Mouse (Mus musculus): ENCODE measurements around the gene Jmjd7. TPM values are rescaled to one million over a fixed set of nuclear protein-coding genes. Genes with fewer than 3 reads are reported as not detected.
A peak's percentile ranks its signal among the peaks of the same experiment; 100 is the strongest.

The Jmjd7 gene
- total RNA-seq (2022): 1 to 10 TPM; 3.6 to 5.7 (median 4.2) TPM

DNA sequence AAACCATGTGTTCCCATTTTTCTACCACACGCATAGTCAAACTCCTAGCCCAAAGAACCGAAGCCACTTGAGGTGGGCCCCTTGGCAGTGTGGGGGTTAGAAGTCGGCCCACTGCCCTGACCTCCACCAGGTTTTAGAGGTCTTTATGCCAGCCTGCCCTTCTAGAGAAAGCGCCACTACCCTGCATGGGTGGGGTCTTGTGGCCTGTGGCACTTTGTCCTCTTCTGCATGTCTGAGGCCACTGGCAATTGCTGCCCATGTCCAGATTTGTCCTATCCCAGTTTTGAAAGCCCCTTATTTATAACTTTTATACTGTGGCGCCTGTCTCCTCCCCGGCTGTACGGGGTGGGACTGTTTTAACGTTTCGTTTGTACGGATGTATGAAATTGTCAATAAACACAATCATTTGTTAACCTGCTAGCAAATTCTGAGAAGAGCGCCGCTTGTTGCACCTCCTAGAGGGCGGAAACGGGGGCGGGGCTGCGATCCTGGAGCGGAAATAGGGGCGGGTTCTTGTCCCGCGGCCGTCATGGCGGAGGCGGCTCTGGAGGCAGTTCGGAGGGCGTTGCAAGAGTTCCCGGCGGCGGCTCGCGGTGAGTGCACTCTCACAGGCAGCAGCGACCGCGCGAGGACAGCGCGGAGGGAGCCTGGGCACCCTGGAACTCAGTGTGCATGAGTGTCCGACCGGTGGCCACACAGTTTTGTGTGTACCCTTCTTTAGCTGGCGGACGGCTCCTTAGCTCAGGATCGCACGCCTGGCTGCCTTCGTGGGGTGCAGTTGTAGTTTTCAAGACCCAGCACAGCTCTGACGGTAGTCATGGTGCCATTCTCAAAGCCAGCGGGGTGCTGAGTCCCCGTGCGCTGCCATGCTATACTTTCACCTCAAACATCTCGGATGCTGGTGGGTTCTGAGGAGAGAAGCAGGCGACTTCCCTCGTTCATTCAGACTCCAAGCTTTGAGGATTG is at the start of gene Jmjd7, which contains the start of gene Gm28042:
Jmjd7 (plus strand) TSS at position 500 of the 966 bp plus-strand sequence.
Gm28042 (plus strand) TSS at position 510 of the 966 bp plus-strand sequence.
- peak; percentile 77 to 83 for DNase-seq (ENCODE audit: low spot score in 2 of 2)

DNA sequence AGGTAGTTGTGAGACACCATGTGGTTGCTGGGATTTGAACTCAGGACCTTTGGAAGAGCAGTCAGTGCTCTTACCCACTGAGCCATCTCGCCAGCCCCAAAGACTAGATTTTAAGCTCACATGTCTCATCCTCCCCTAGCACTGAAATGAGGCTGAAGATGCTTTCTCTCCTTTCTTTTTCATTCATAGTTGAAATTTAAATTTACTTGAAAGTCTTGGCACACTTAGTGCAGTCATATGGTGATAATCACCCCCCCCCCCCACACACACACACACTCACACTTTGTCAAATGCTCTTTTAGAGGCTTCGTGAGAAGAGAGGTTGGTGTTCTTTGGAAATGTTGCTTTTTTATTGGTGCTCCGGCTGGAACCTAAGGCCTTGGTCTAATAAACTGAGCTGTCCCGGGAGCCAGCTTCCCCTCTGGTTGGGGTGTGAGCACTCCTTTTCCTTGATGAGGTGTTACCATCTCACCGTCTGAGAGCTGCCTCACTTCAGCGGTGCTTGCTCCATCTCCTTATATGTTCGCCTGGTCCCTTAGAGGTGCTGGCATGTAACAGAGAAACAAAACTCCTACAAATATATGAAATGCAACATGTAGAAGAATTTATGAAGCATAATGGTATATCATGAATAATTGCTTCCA is 46.8 kb upstream of the Jmjd7 start:
- DNase-seq (ENCODE audit: low spot score in 2 of 2): no peak

- DNase-seq (ENCODE audit: low spot score in 2 of 2): no peak
These were observed 45.7 kb upstream of the Jmjd7 start for GRCm38 (mm10) chr2:119981631-119982030.

- no peak for DNase-seq (ENCODE audit: low spot score in 2 of 2)
These were observed 41.4 kb upstream of the Jmjd7 start for GRCm38 (mm10) chr2:119985871-119986270.

- no peak for DNase-seq (ENCODE audit: low spot score in 2 of 2)
These were observed 40.9 kb upstream of the Jmjd7 start for GRCm38 (mm10) chr2:119986369-119986768.

DNA sequence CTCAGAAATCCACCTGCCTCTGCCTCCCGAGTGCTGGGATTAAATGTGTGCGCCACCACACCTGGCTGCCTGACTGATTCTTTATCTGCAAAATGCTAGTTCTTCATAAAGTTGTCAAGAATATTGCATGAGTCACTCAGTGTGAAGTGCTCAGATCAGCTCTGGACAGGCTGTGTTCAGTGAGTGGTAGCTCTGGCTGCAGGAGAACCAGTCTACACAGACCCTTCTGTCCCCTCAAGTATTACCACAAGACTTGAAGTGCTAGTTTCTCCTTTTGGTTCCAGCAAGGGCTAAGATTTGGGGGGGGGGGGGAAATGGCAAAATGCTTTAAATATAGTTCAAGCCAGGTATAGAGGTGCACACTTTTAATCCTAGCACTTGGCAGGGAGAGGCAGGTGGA is 39.8 kb upstream of the Jmjd7 start:
- no peak for DNase-seq (ENCODE audit: low spot score in 2 of 2)

- DNase-seq (ENCODE audit: low spot score in 2 of 2): no peak
These were observed 38.3 kb upstream of the Jmjd7 start for GRCm38 (mm10) chr2:119988952-119989351.

DNA sequence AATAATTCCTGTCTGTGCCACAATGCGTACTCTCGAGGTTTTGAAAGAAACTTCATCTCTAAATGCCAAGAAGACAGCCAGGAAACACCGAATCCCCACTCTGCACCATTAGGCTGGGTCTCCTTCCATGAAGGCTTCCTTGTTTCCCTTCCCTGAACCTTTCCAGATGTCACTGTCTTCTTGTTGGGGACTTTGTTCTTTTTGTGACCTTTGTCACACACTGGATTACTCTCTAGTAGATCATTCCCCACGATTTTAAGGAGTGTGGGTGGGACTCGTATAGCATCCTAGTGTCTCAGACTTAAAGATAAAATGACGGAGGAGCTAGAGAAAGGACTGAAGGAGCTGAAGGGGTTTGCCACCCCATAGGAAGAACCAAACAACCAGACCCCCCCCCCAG is 36.4 kb upstream of the Jmjd7 start:
- DNase-seq (ENCODE audit: low spot score in 2 of 2): no peak

DNA sequence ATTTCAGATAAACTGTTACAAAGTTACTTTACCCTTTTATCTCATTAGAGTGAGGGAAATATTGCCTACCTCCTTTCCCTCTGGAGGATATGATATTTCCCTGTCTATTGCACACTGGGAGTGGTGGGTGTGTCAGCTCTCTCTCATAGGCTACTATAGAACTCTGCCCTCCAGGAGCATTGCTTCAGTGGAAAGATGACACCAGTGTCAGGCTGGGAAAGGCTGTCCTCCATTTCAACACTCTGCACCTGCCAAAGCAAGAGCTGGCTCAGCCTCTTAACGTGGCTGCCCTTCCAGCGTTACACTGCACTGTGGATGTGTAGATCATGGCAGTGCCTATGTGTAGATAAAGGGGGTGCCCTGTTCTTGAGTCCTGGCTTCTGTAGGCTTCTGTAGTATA is 34.9 kb upstream of the Jmjd7 start:
- DNase-seq (ENCODE audit: low spot score in 2 of 2): no peak

- DNase-seq (ENCODE audit: low spot score in 2 of 2): no peak
These were observed 33.8 kb upstream of the Jmjd7 start for GRCm38 (mm10) chr2:119993515-119993914.

- DNase-seq (ENCODE audit: low spot score in 2 of 2): no peak
These were observed 32.4 kb upstream of the Jmjd7 start for GRCm38 (mm10) chr2:119994839-119995238.

DNA sequence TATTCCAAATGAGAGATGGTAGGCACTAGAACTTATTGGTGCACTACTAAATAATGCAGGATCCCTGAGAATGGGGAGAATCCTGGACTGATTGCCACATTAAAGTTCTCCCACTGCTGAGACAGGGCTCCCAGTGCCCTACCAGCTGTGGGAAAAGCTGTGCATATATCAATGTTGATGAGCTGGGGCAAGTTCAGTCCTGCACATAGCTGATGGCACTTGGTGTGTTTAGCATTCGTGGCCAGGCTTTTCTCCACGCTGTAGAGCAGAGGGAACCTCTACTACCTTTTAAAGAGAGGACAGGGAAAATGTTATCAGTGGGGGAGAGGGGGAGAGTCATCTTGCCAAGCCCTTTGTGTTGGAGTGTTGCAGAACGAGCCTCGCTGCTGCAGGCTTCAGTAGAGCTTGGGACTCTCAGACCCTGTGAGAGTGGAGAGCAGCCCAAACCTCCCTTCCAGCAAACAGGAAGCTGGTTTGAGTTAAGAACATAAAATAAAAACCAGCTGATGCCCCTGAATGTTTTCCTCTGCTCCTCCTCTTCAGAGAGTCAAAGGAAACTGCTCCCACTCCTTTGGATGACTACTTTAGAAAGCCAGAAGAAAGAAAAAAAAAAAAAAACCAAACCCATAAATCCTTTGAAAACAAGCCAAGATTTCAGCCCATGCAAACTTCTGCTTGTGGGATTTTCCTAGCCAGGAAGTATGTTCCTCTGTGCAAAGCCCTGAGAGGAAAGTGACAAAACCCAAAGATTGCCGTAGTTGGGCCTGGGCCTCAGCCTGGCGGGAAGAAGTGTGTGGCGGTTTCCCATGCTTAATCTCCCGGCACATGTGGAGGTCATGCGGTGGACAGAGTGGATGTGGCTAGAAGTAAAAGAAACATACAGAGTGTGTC is 31.6 kb upstream of the Jmjd7 start:
- DNase-seq (ENCODE audit: low spot score in 2 of 2): no peak

DNA sequence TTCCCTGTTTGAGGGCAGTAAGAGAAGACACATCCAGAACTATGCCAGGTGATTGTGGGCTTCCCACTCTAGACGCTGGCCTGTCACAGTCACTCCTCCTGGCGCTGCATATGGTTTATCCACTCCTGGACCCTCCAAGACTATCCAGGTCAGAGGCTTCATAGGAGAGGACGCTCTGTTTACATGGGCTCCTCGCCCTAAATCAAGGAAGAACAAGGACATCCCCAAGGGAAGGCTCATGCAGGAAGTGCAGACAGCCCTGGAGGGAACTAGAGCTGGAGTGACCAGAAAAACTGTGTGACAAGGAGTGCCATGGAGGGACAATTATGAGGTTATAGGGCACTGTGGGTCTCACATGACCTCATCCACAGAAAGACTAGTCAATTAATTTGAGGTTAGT is 29.9 kb upstream of the Jmjd7 start:
- no peak for DNase-seq (ENCODE audit: low spot score in 2 of 2)

DNA sequence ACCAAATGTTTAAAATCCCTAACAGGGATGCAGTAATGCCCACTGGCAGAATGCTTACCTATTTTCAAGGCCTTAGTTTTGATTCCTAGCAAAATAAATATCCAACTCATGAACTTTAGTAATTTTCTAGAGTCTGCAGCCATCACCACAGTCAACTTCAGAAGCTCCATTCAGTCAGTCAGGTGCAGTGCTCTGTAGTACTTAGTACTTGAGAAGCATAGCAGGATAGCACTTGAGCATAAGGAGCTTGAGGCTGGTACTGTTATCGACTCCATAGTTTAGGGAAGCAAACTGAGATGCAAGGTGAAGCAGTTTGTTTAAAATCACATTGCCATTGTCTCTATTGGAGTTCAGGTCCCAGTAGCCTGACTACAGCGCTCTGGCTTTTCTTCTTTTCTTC is 27.6 kb upstream of the Jmjd7 start:
- DNase-seq (ENCODE audit: low spot score in 2 of 2): no peak

GRCm38 (mm10) chr2:120000882-120001584 is 26.2 kb upstream of the Jmjd7 start:
- DNase-seq (ENCODE audit: low spot score in 2 of 2): no peak

DNA sequence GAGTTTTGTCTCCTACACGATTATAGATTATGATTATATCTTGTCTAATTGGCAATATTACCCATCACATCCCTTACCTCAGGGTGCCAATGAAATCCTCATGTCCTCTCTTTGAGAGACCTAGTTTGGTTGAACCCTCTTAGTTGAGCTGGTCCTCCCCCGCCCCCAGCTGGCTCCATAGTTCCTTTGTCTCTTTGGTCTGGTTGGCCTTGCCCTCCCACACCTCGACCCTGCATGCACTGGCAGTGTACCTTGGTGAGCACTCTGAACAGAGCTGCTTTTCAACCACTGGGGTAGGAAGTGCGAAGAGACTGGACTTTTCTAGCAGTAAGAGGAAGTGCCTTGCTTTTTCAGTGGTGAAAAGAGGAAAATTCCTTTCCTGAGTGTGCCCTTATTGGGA is 25.3 kb upstream of the Jmjd7 start:
- no peak for DNase-seq (ENCODE audit: low spot score in 2 of 2)

GRCm38 (mm10) chr2:120003970-120004369 is 23.3 kb upstream of the Jmjd7 start:
- no peak for DNase-seq (ENCODE audit: low spot score in 2 of 2)

- DNase-seq (ENCODE audit: low spot score in 2 of 2): no peak
These were observed 20.6 kb upstream of the Jmjd7 start for GRCm38 (mm10) chr2:120006696-120007095.

GRCm38 (mm10) chr2:120007680-120008210 is 19.5 kb upstream of the Jmjd7 start:
- DNase-seq (ENCODE audit: low spot score in 2 of 2): no peak

GRCm38 (mm10) chr2:120008672-120009071 is 18.6 kb upstream of the Jmjd7 start:
- no peak for DNase-seq (ENCODE audit: low spot score in 2 of 2)

All from layer of hippocampus, adult 8-10 months (tissue).